Mouse (Mus musculus) cerebellum, adult 2 months (tissue): ENCODE measurements around the gene Cradd. TPM values are rescaled to one million over a fixed set of nuclear protein-coding genes. Genes with fewer than 3 reads are reported as not detected.

Source experiments
- DNase-seq, 2 experiments: peaks; one replicate each; pipeline ENCODE4 v3.0.0; 2021
- H3K27ac ChIP-seq: fragments of 200-500 bp; 2 replicates; pipeline ENCODE4 v1.5.1; 2012; ENCODE audit warnings: low read length, control low read depth, inconsistent platforms; ENCODE audit not compliant: insufficient read depth
- H3K27me3 ChIP-seq: fragments of 200-500 bp; 2 replicates; pipeline ENCODE4 v1.6.1; 2012; ENCODE audit warnings: inconsistent platforms, mild to moderate bottlenecking, low read length, moderate library complexity; ENCODE audit not compliant: control insufficient read depth, insufficient read depth
- H3K4me1 ChIP-seq: fragments of 200-500 bp; 2 replicates; pipeline ENCODE4 v1.6.1; 2011; ENCODE audit warnings: low read length; ENCODE audit not compliant: control insufficient read depth, insufficient read depth
- H3K4me3 ChIP-seq: fragments of 200-500 bp; replicated peaks from 2 replicates; pipeline ENCODE3; 2011; ENCODE audit warnings: mild to moderate bottlenecking, low read depth, low read length, control low read depth; ENCODE audit not compliant: insufficient read depth
- CTCF ChIP-seq: fragments of 200-500 bp; IDR thresholded peaks from 2 replicates; pipeline ENCODE4 v1.5.1; 2011; ENCODE audit warnings: low read depth, mild to moderate bottlenecking, control low read depth, low read length, moderate library complexity, borderline replicate concordance; ENCODE audit not compliant: insufficient read depth
- POLR2A ChIP-seq: fragments of 200-500 bp; IDR thresholded peaks from 2 replicates; pipeline ENCODE4 v1.6.1; 2011; ENCODE audit warnings: low read length, control low read depth, borderline replicate concordance; ENCODE audit not compliant: insufficient read depth
- WGBS: fragments of 180-500 bp; shearing (Covaris S2); methylation state at CpG from one replicate; pipeline ENCODE4 v1.1.7; 2018; 5-methylcytosine and 5-hydroxymethylcytosine counted together
- polyA plus RNA-seq: library from polyadenylated mRNA; depleted of rRNA; stranded (reverse); fragments of >200 nt; gene quantifications from 2 replicates; pipeline ENCODE4 v1.2.3, GENCODE M21; 2012

Gene Cradd
- polyA plus RNA-seq, 1 experiment: 11.7 TPM

DNA sequence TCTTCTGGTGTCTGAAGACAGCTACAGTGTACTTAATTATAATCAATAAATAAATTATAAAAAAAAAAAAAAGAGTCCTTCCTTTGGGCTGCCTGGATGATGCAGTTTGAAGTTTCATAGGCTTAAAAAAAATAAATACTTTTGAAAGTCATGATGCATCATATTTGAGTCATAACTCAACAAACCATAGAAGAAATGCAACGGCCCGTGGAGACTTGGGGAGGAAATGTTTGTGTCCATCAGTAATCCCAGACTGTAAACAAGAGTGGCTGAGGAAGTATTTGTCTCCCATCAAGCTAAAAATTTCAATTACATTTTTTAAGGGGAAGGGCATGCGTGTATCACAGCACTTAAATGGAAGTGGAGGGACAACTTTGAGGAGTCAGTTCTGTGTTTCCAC is 23.8 kb upstream of the Cradd start:
- 95% methylated on average over 3 of the region's 3 CpGs for WGBS
- TF ChIP-seq CTCF: no peak
- no peak for TF ChIP-seq POLR2A

DNA sequence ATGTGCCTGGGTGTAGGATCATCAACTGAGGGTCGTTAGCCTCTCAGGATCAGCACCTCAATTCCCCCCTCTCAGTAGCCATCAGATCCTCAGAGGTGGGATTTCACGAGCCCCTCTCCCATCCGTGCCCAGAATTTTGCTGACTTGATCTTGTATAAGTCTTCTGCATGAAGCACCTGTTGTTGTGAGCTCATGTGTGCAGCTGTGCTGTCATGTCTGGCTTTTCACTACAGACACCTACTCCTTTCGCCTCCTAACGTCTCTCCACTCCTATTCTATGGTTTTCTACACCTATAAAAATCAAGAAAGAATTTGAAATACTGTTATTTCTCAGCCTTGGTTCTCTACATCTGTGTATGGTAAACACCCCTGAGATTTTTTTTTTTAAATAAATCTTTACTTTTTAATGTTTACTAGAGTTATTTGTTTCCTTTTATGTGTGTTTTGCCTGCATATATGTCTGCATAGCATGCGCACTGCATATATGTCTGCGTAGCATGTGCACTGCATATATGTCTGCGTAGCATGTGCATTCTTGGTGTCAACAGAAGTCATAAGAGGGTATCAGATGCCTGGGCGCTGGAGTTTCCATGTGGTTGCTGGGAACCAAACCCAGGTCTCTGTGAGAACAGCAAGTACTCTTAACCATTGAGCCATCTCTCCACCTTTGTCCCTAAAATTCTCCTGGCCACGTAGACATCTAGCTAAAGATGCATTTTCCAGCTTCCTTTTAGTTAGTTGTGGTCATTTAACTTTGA is 19.1 kb upstream of the Cradd start:
- TF ChIP-seq POLR2A (no peak), CTCF (no peak)
- H3K27ac ChIP-seq: no peak overlapping the region
- no peaks in the 10 kb centered on the region for H3K27me3 ChIP-seq
- 80% methylated on average over 10 of the region's 10 CpGs for WGBS
- no peaks in the 10 kb centered on the region for H3K4me1 ChIP-seq
- no peak overlapping the region for H3K4me3 ChIP-seq
- no peak for DNase-seq

More for the DNA sequence above, 23.8 kb upstream of the Cradd start:
- H3K27ac ChIP-seq: no peak overlapping the region
- no peaks in the 10 kb centered on the region for H3K4me1 ChIP-seq
- no peaks in the 10 kb centered on the region for H3K27me3 ChIP-seq
- DNase-seq: no peak
- no peak overlapping the region for H3K4me3 ChIP-seq

DNA sequence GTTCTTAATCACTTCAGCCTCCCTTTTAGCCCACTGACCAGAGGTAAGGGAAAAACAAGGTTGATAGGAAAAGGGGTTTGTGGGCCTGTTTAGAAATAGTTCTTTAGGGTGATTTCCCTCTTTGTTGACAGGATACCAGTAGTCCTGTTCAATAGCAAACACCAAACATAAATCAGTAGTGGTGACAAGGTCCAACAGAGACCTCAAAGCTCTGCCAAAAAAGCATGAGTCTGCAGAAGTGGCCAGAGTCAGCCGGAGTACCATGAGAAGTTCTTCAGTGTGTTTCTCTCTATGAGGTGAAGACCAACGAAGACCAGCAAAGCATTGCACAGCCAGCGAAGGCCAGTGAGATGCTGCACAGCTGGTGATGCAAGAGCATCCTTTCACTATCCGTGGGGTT is 16.7 kb upstream of the Cradd start:
- TF ChIP-seq CTCF: no peak
- no peak for TF ChIP-seq POLR2A
- Histone ChIP-seq H3K4me3 (no peak overlapping the region), H3K27me3 (no peaks in the 10 kb centered on the region), H3K27ac (no peak overlapping the region), H3K4me1 (no peaks in the 10 kb centered on the region)
- DNase-seq: no peak
- WGBS: 73% methylated on average over 4 of the region's 4 CpGs

DNA sequence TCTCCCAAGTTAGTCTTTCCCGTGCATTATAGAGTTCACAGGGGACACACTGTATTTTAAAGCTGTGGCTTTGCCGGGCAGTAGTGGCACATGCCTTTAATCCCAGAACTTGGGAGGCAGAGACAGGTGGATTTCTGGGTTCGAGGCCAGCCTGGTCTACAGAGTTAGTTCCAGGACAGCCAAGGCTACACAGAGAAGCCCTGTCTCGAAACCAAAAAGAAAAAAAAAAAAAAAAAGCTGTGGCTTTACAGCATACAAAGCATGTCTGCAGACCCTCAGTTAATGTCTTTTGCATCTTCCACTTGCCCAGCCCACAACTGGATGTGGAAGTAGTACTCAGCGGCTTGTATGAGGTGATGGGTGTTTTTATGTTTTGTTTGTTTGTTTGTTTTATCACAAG is 13.7 kb upstream of the Cradd start:
- Histone ChIP-seq H3K4me3 (no peak overlapping the region), H3K27ac (no peak overlapping the region), H3K4me1 (no peaks in the 10 kb centered on the region), H3K27me3 (no peaks in the 10 kb centered on the region)
- DNase-seq: no peak
- no peak for TF ChIP-seq POLR2A
- no peak for TF ChIP-seq CTCF
- WGBS: 67% methylated on average over 5 of the region's 5 CpGs

DNA sequence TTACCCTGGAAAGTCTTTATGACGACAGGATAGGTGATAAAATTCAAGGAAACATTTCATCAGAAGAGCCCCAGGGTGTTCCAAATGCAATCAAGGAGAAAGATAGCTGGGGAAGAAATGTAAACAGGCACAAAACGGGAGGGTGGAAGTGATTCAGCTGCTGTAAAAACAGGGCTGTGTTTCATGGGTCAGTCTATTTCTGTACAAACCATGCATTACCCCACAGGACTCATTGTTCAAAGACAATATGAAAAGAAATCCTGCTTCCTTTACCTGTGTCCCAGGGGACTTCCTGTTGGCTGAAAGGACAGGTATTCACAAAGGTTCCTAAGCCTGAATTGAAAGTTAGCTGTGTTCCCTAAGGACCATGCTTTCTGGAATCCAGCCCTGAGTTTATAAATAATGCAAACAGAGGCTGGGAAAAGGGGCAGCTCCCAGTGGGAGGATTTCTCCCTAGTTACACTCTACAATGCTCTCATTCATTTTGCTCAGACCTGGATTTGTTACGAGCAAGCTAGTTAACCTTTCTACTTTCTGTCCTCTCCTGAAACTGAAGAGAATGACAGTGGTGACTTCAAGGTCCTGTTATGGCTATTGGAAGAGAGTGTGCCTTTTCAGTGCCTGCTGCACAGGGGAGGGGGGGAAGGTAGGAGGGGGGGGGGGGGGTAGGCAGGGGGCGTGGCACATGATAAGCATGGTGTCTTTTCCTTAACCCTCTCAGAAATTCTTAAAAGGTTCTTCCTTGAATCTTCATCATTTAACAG is 13.0 kb upstream of the Cradd start:
- TF ChIP-seq POLR2A: no peak
- TF ChIP-seq CTCF: no peak
- H3K4me3 ChIP-seq: no peak overlapping the region
- no peak overlapping the region for H3K27ac ChIP-seq
- 24% methylated on average over 4 of the region's 4 CpGs for WGBS
- DNase-seq: no peak
- no peaks in the 10 kb centered on the region for H3K4me1 ChIP-seq
- no peaks in the 10 kb centered on the region for H3K27me3 ChIP-seq

DNA sequence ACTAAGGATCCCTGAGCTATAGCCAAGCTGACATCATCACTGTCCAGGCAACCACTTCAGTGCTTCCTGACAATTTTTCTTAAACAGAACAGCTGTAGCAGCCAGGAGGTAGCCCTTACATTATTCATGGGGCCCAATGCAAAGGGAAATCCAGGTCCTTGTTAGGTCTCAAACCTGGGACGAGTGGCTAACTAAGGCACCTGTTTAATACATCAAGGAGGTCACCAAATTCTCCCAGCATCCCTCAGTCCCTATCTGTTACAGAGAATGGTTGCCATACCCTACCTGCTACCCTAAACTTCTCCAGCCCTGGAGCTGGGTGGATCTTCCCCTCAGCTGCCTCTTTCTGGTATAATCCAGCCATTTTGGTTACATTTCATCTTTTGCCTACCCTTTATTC is 10.9 kb upstream of the Cradd start:
- TF ChIP-seq POLR2A (no peak), CTCF (no peak)
- Histone ChIP-seq H3K27ac (no peak overlapping the region), H3K4me1 (no peaks in the 10 kb centered on the region), H3K4me3 (no peak overlapping the region), H3K27me3 (no peaks in the 10 kb centered on the region)
- 81% methylated on average over 1 of the region's 1 CpGs for WGBS
- no peak for DNase-seq

DNA sequence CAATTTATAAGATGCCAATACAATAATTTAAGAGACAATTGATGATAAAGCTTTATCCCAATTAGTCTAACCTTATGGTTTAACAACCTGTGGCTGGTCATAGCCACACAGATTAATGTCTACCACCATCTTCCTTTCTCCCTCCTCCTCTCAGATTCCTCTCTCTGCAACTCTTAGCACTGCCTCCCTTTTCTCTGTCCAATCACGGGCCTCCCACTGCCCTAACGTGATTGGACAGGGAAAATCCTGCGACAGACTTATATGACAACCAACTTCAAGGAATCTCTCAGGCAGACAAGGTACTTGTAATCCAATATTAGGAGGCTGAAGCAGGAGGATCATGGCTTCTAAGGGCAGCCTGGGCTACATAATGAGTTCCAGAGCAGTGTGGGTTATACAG is 8.7 kb upstream of the Cradd start:
- H3K27ac ChIP-seq: no peak overlapping the region
- no peak for TF ChIP-seq POLR2A
- no peak for TF ChIP-seq CTCF
- WGBS: 83% methylated on average over 3 of the region's 3 CpGs
- DNase-seq: no peak
- no peaks in the 10 kb centered on the region for H3K4me1 ChIP-seq
- no peaks in the 10 kb centered on the region for H3K27me3 ChIP-seq
- H3K4me3 ChIP-seq: no peak overlapping the region
